12 mouse cellular contexts compared by ENCODE assay signal in the genomic region with DNA sequence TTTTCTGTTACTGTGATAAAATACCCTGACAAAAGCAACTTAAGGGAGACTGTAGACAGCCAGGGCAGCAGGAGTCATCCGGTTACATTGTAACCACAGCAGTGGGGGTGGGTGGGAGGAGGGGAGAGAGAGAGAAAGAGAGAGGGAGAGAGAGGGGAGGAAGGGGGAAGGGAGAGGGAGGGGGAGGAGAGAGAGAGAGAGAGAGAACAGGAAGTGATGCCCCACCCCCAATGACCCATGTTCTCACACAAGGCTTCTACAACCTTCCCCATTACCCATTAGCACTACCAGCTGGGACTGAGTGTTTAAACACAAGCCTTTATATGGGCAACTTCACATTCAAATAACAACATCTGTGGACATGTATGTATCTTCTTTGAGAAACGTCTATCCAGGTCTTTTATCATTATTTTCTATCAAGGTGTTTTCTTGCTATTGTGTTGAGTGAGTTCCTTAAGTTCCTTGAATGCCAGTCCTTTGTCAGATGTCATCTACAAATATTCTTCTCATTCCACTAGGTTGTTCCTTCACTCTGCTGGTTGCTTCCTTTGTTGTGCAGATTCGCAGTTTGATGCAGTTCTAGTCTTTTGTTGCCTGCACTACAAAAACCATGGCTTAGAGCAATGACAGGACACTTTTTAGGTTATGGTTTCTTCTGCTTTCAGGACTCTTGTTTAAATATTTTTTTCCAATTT.
"Had no signal": no experiment of that assay in that cellular context is flagged by ENCODE, and none has a peak within 500 bp of the region (broad histone marks: within the 10 kb centered on the region; RNA-seq: fewer than 3 reads in every experiment).

No protein-coding gene starts in this region.

- H3K4me3 ChIP-seq: layer of hippocampus, adult 2 months; limb, embryonic 12.5 days; liver, embryonic 13.5 days; lung, embryonic 15.5 days; midbrain, embryonic 12.5 days had no signal

- H3K36me3 ChIP-seq: limb, embryonic 12.5 days; liver, embryonic 13.5 days; lung, embryonic 15.5 days; midbrain, embryonic 12.5 days had no signal

- H3K27ac ChIP-seq: layer of hippocampus, adult 2 months; limb, embryonic 12.5 days; liver, embryonic 13.5 days; lung, embryonic 15.5 days; midbrain, embryonic 12.5 days had no signal

- DNase-seq: kidney, adult 11 months; kidney, postnatal 10 days; kidney, postnatal 4 days; liver; liver, embryonic 13.5 days; liver, postnatal 0 days; right cerebral cortex, adult 18-20 months; right cerebral cortex, postnatal 25 days had no signal

- H3K27me3 ChIP-seq: limb, embryonic 12.5 days; liver, embryonic 13.5 days; lung, embryonic 15.5 days; midbrain, embryonic 12.5 days had no signal

- H3K4me1 ChIP-seq: limb, embryonic 12.5 days; liver, embryonic 13.5 days; lung, embryonic 15.5 days; midbrain, embryonic 12.5 days had no signal
